Mouse (Mus musculus) heart, adult 2 months (tissue): ENCODE results near the gene D430042O09Rik.

Experiments used
- CTCF ChIP-seq: fragments of 200-600 bp; IDR thresholded peaks from 2 replicates; pipeline ENCODE4 v1.8.1; 2022; ENCODE audit warnings: antibody characterized with exemption, mild to moderate bottlenecking, moderate library complexity
- POLR2A ChIP-seq: fragments of 200-500 bp; IDR thresholded peaks from 2 replicates; pipeline ENCODE4 v1.6.1; 2011; ENCODE audit warnings: mild to moderate bottlenecking, low read depth, low read length, control low read depth; ENCODE audit not compliant: insufficient read depth

DNA sequence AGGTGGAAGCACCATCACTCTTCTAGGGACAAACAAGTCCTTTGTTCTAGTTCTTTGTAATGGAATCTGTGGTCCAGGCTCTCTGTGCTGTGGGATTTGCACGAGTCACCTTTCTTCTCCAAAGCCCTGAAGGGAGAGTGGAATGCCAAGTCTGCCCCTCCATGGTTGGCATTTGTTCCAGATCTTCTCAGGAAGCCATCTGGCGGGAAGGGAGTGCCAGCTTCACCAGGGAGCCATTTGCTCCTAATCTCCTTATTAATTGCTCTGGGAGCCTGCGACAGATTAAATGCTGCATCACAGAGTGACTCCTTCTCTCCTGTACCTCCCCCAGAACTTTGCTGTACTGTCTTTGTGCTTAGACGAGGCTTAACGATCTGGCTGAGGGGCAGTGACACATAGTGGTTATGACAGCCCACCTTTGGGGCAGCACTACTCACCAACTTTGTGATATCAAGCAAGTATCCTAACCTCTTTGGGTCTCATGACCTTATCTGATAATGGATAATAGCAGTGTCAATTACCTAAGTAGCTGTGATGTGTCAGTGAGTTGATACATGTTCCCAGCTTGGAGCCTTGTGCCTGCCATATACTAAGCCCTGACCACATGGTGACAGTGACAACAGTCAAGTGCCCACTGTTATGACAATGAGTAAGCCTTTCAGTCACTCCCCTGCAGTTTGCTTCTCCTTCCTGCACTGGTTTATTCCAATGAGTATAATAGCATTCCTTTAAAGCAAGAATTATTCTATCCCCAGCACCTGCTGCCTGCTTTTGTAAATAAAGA, 15.7 kb downstream of the D430042O09Rik start:
- TF ChIP-seq CTCF (no peak), POLR2A (no peak)
